Mouse (Mus musculus): ENCODE measurements around the gene Panx2. TPM values are rescaled to one million over a fixed set of nuclear protein-coding genes. Genes with fewer than 3 reads are reported as not detected.

Panx2 gene
- polyA plus RNA-seq, 1 experiment from 2014 or later: 0.68 TPM

- WGBS: 1% methylated on average over 38 of the region's 38 CpGs
Observed at GRCm38 (mm10) chr15:89088607-89089247, 29.2 kb downstream of the Panx2 start, which contains the start of gene Selenoo. Selenoo (plus strand) TSS chr15:89089084.

GRCm38 (mm10) chr15:89089248-89090051, 29.9 kb downstream of the Panx2 start:
- 2% methylated on average over 68 of the region's 68 CpGs for WGBS
- Histone ChIP-seq H3K27ac (ENCODE audit: low read length) (peak overlapping the region; percentile 87), H3K9me3 (ENCODE audit: control insufficient read depth, low read length) (no peaks in the 10 kb centered on the region), H3K27me3 (replicated peaks; ENCODE audit: control insufficient read depth, insufficient read depth, low read length) (no peaks in the 10 kb centered on the region), H3K9ac (ENCODE audit: low read depth, low read length) (peak overlapping the region; percentile 94), H3K36me3 (ENCODE audit: control insufficient read depth, insufficient read depth, low read length) (peaks cover 19% of the 10 kb centered on the region), H3K4me3 (ENCODE audit: low read length) (peak overlapping the region; percentile 97), H3K4me2 (ENCODE audit: low read depth, low read length) (peak overlapping the region; percentile 67), H3K4me1 (ENCODE audit: control insufficient read depth, insufficient read depth, low read length) (peaks cover 20% of the 10 kb centered on the region)
- peak; percentile 71 for ATAC-seq

More at GRCm38 (mm10) chr15:89088607-89089247, 29.2 kb downstream of the Panx2 start, which contains the start of gene Selenoo:
- Histone ChIP-seq H3K4me1 (ENCODE audit: control insufficient read depth, insufficient read depth, low read length) (peaks cover 20% of the 10 kb centered on the region), H3K27ac (ENCODE audit: low read length) (peak within 1 kb of the TSS; percentile 87), H3K9ac (ENCODE audit: low read depth, low read length) (peak within 1 kb of the TSS; percentile 94), H3K27me3 (replicated peaks; ENCODE audit: control insufficient read depth, insufficient read depth, low read length) (no peaks in the 10 kb centered on the region), H3K9me3 (ENCODE audit: control insufficient read depth, low read length) (no peaks in the 10 kb centered on the region), H3K4me2 (ENCODE audit: low read depth, low read length) (peak within 1 kb of the TSS; percentile 67), H3K4me3 (ENCODE audit: low read length) (peak within 1 kb of the TSS; percentile 97), H3K36me3 (ENCODE audit: control insufficient read depth, insufficient read depth, low read length) (peaks cover 21% of the 10 kb centered on the region)
- ATAC-seq: peak; percentile 96

GRCm38 (mm10) chr15:89090662-89091061, 31.1 kb downstream of the Panx2 start:
- Histone ChIP-seq H3K36me3 (ENCODE audit: control insufficient read depth, insufficient read depth, low read length) (peaks cover 20% of the 10 kb centered on the region), H3K4me1 (ENCODE audit: control insufficient read depth, insufficient read depth, low read length) (peaks cover 20% of the 10 kb centered on the region), H3K9ac (ENCODE audit: low read depth, low read length) (no peak overlapping the region), H3K4me2 (ENCODE audit: low read depth, low read length) (no peak overlapping the region), H3K27me3 (replicated peaks; ENCODE audit: control insufficient read depth, insufficient read depth, low read length) (no peaks in the 10 kb centered on the region), H3K4me3 (ENCODE audit: low read length) (no peak overlapping the region), H3K27ac (ENCODE audit: low read length) (no peak overlapping the region), H3K9me3 (ENCODE audit: control insufficient read depth, low read length) (no peaks in the 10 kb centered on the region)
- WGBS: 78% methylated on average over 4 of the region's 4 CpGs
- no peak for ATAC-seq

GRCm38 (mm10) chr15:89092181-89092580, 32.6 kb downstream of the Panx2 start:
- WGBS: 81% methylated on average over 5 of the region's 5 CpGs
- Histone ChIP-seq H3K4me3 (ENCODE audit: low read length) (no peak overlapping the region), H3K27ac (ENCODE audit: low read length) (no peak overlapping the region), H3K36me3 (ENCODE audit: control insufficient read depth, insufficient read depth, low read length) (peaks cover 18% of the 10 kb centered on the region), H3K9me3 (ENCODE audit: control insufficient read depth, low read length) (no peaks in the 10 kb centered on the region), H3K27me3 (replicated peaks; ENCODE audit: control insufficient read depth, insufficient read depth, low read length) (no peaks in the 10 kb centered on the region), H3K9ac (ENCODE audit: low read depth, low read length) (no peak overlapping the region), H3K4me1 (ENCODE audit: control insufficient read depth, insufficient read depth, low read length) (peaks cover 20% of the 10 kb centered on the region), H3K4me2 (ENCODE audit: low read depth, low read length) (no peak overlapping the region)
- ATAC-seq: no peak

- peaks cover 43% of the 10 kb centered on the region for H3K36me3 ChIP-seq (ENCODE audit: control insufficient read depth, insufficient read depth, low read length)
- no peak overlapping the region for H3K9ac ChIP-seq (ENCODE audit: low read depth, low read length)
- 91% methylated on average over 5 of the region's 5 CpGs for whole genome bisulfite sequencing
- ATAC-seq: no peak
- H3K27me3 ChIP-seq (replicated peaks; ENCODE audit: control insufficient read depth, insufficient read depth, low read length): no peaks in the 10 kb centered on the region
- no peak overlapping the region for H3K27ac ChIP-seq (ENCODE audit: low read length)
- no peak overlapping the region for H3K4me3 ChIP-seq (ENCODE audit: low read length)
- H3K4me2 ChIP-seq (ENCODE audit: low read depth, low read length): no peak overlapping the region
- H3K9me3 ChIP-seq (ENCODE audit: control insufficient read depth, low read length): no peaks in the 10 kb centered on the region
- no peaks in the 10 kb centered on the region for H3K4me1 ChIP-seq (ENCODE audit: control insufficient read depth, insufficient read depth, low read length)
Observed at GRCm38 (mm10) chr15:89097450-89097849, 37.9 kb downstream of the Panx2 start.

- Histone ChIP-seq H3K9ac (ENCODE audit: low read depth, low read length) (no peak overlapping the region), H3K4me3 (ENCODE audit: low read length) (no peak overlapping the region), H3K27me3 (replicated peaks; ENCODE audit: control insufficient read depth, insufficient read depth, low read length) (no peaks in the 10 kb centered on the region), H3K36me3 (ENCODE audit: control insufficient read depth, insufficient read depth, low read length) (peaks cover 49% of the 10 kb centered on the region), H3K9me3 (ENCODE audit: control insufficient read depth, low read length) (no peaks in the 10 kb centered on the region), H3K27ac (ENCODE audit: low read length) (no peak overlapping the region), H3K4me1 (ENCODE audit: control insufficient read depth, insufficient read depth, low read length) (no peaks in the 10 kb centered on the region), H3K4me2 (ENCODE audit: low read depth, low read length) (no peak overlapping the region)
- no peak for ATAC-seq
- 92% methylated on average over 7 of the region's 7 CpGs for WGBS
Observed at GRCm38 (mm10) chr15:89098616-89099015, 39.1 kb downstream of the Panx2 start.

GRCm38 (mm10) chr15:89100823-89101222, 41.3 kb downstream of the Panx2 start:
- Histone ChIP-seq H3K4me1 (ENCODE audit: control insufficient read depth, insufficient read depth, low read length) (no peaks in the 10 kb centered on the region), H3K27ac (ENCODE audit: low read length) (no peak overlapping the region), H3K36me3 (ENCODE audit: control insufficient read depth, insufficient read depth, low read length) (peaks cover 39% of the 10 kb centered on the region), H3K4me2 (ENCODE audit: low read depth, low read length) (no peak overlapping the region), H3K27me3 (replicated peaks; ENCODE audit: control insufficient read depth, insufficient read depth, low read length) (no peaks in the 10 kb centered on the region), H3K9ac (ENCODE audit: low read depth, low read length) (no peak overlapping the region), H3K9me3 (ENCODE audit: control insufficient read depth, low read length) (no peaks in the 10 kb centered on the region), H3K4me3 (ENCODE audit: low read length) (no peak overlapping the region)
- ATAC-seq: no peak
- 85% methylated on average over 12 of the region's 12 CpGs for WGBS

- Histone ChIP-seq H3K27ac (ENCODE audit: low read length) (no peak overlapping the region), H3K9ac (ENCODE audit: low read depth, low read length) (no peak overlapping the region), H3K27me3 (replicated peaks; ENCODE audit: control insufficient read depth, insufficient read depth, low read length) (no peaks in the 10 kb centered on the region), H3K36me3 (ENCODE audit: control insufficient read depth, insufficient read depth, low read length) (peaks cover 41% of the 10 kb centered on the region), H3K9me3 (ENCODE audit: control insufficient read depth, low read length) (no peaks in the 10 kb centered on the region), H3K4me3 (ENCODE audit: low read length) (no peak overlapping the region), H3K4me1 (ENCODE audit: control insufficient read depth, insufficient read depth, low read length) (no peaks in the 10 kb centered on the region), H3K4me2 (ENCODE audit: low read depth, low read length) (no peak overlapping the region)
- no peak for ATAC-seq
- WGBS: 84% methylated on average over 5 of the region's 5 CpGs
Observed at GRCm38 (mm10) chr15:89102646-89103045, 43.1 kb downstream of the Panx2 start.

- Histone ChIP-seq H3K27me3 (replicated peaks; ENCODE audit: control insufficient read depth, insufficient read depth, low read length) (no peaks in the 10 kb centered on the region), H3K4me1 (ENCODE audit: control insufficient read depth, insufficient read depth, low read length) (no peaks in the 10 kb centered on the region), H3K27ac (ENCODE audit: low read length) (no peak overlapping the region), H3K4me2 (ENCODE audit: low read depth, low read length) (no peak overlapping the region), H3K9me3 (ENCODE audit: control insufficient read depth, low read length) (no peaks in the 10 kb centered on the region), H3K36me3 (ENCODE audit: control insufficient read depth, insufficient read depth, low read length) (peaks cover 37% of the 10 kb centered on the region), H3K9ac (ENCODE audit: low read depth, low read length) (no peak overlapping the region), H3K4me3 (ENCODE audit: low read length) (no peak overlapping the region)
- ATAC-seq: no peak
- 87% methylated on average over 10 of the region's 10 CpGs for WGBS
Observed at GRCm38 (mm10) chr15:89103921-89104320, 44.4 kb downstream of the Panx2 start.
